Mouse (Mus musculus) ES-E14 (cell line): ENCODE data around the gene Rgp1. TPM values are rescaled to one million over a fixed set of nuclear protein-coding genes. Genes with fewer than 3 reads are reported as not detected.

Experiments
- DNase-seq: peaks from one replicate; pipeline ENCODE4 v3.0.0-alpha.2; 2013; ENCODE audit warnings: low read depth, low spot score
- H3K27ac ChIP-seq: 2 replicates; pipeline ENCODE4 v1.5.1; 2012; ENCODE audit warnings: low read depth, mild to moderate bottlenecking, low read length, moderate library complexity, mixed read lengths; ENCODE audit not compliant: poor library complexity, insufficient read depth, severe bottlenecking
- H3K36me3 ChIP-seq: 2 replicates; pipeline ENCODE4 v1.6.1; 2012; ENCODE audit warnings: mild to moderate bottlenecking, low read length, moderate library complexity, mixed read lengths; ENCODE audit not compliant: control insufficient read depth, poor library complexity, insufficient read depth, severe bottlenecking
- H3K4me1 ChIP-seq, 2 experiments: fragments of 150-350 bp in 1 of 2; sonication (generic) in 1 of 2; 2 replicates each; pipeline ENCODE4 v1.6.1; 2012; ENCODE audit warnings: low read length in 2 of 2, mild to moderate bottlenecking in 1 of 2, mixed read lengths in 1 of 2; ENCODE audit not compliant: control insufficient read depth in 2 of 2, insufficient read depth in 2 of 2, poor library complexity in 1 of 2
- H3K4me3 ChIP-seq, 2 experiments: fragments of 150-350 bp in 1 of 2; sonication (generic) in 1 of 2; 2 replicates each; pipeline ENCODE4 v1.5.1; 2012; ENCODE audit warnings: low read length in 2 of 2, low read depth in 1 of 2, mild to moderate bottlenecking in 1 of 2, mixed read lengths in 1 of 2; ENCODE audit not compliant: insufficient read depth in 1 of 2, poor library complexity in 1 of 2, severe bottlenecking in 1 of 2
- H3K9ac ChIP-seq: 2 replicates; pipeline ENCODE4 v1.6.1; 2012; ENCODE audit warnings: low read depth, mild to moderate bottlenecking, low read length, mixed read lengths; ENCODE audit not compliant: poor library complexity, insufficient read depth, severe bottlenecking
- H3K9me3 ChIP-seq: fragments of 150-350 bp; sonication (generic); 2 replicates; pipeline ENCODE4 v1.6.1; 2012; ENCODE audit warnings: low read depth, mild to moderate bottlenecking, low read length; ENCODE audit not compliant: control insufficient read depth, insufficient read depth
- CHD2 ChIP-seq: IDR thresholded peaks from 2 replicates; pipeline ENCODE4 v1.6.1; 2014; ENCODE audit warnings: mild to moderate bottlenecking, low read depth, low read length, inconsistent platforms
- HCFC1 ChIP-seq: IDR thresholded peaks from 2 replicates; pipeline ENCODE4 v1.6.1; 2012; ENCODE audit warnings: low read length, inconsistent platforms, borderline replicate concordance; ENCODE audit not compliant: insufficient read depth
- MAFK ChIP-seq: IDR thresholded peaks from 2 replicates; pipeline ENCODE4 v1.6.1; 2014; ENCODE audit warnings: mild to moderate bottlenecking, low read depth, low read length, inconsistent platforms; ENCODE audit not compliant: insufficient read depth
- ZC3H11A ChIP-seq: IDR thresholded peaks from 2 replicates; pipeline ENCODE4 v1.6.1; 2012; ENCODE audit warnings: low read depth, mild to moderate bottlenecking, inconsistent platforms, low read length, borderline replicate concordance
- ZNF384 ChIP-seq: IDR thresholded peaks from 2 replicates; pipeline ENCODE4 v1.6.1; 2012; ENCODE audit warnings: low read depth, low read length, inconsistent platforms
- in situ Hi-C, 2 experiments: fragments of 600-800 bp; cut with MboI; formaldehyde crosslinking; loops; one replicate each; pipeline ENCODE4 v1.15.1; 2025; ENCODE audit warnings: low sequenced_read_pairs in 2 of 2, inconsistent platforms in 1 of 2; ENCODE audit not compliant: unreplicated experiment in 2 of 2
- total RNA-seq: library from RNA; depleted of rRNA; stranded (reverse); fragments of 300-350 nt; gene quantifications from 2 replicates; pipeline ENCODE4 v1.2.3, GENCODE M21; 2012; rRNA removed

Rgp1 gene
- total RNA-seq = 27.1 and 37.6 TPM in 2 replicates

GRCm38 (mm10) chr4:43578376-43579204 is at the start of gene Rgp1, which contains the start of gene Gba2:
Gene Rgp1 (plus strand): TSS chr4:43578715.
Gene Gba2 (minus strand): TSS chr4:43578873.
- Histone ChIP-seq H3K9me3 (no peaks in the 10 kb centered on the region), H3K4me3 (peak within 1 kb of the TSS; percentile 78 to 100), H3K9ac (peak within 1 kb of the TSS; percentile 80), H3K36me3 (peaks cover 18% of the 10 kb centered on the region; the same call in 1 of the 2 replicates), H3K27ac (no peak within 1 kb of the TSS), H3K4me1 (peaks cover 3 to 5% of the 10 kb centered on the region in 2 experiments; a peak in 3 of 4 replicates)
- in situ Hi-C loops = no loop called here
- peak; percentile 81 for DNase-seq
- TF ChIP-seq CHD2 (no peak), HCFC1 (0 out of 2 replicates have a peak, but pooled peaks have one; percentile 32)

GRCm38 (mm10) chr4:43530081-43530501 is 48.4 kb upstream of the Rgp1 start:
- Histone ChIP-seq H3K4me3 (no peak overlapping the region), H3K36me3 (peaks cover 34% of the 10 kb centered on the region), H3K9me3 (no peaks in the 10 kb centered on the region), H3K9ac (no peak overlapping the region), H3K4me1 (peaks cover 4 to 7% of the 10 kb centered on the region in 2 experiments; a peak in 2 of 4 replicates), H3K27ac (no peak overlapping the region)
- in situ Hi-C loops = no loop called here
- TF ChIP-seq ZC3H11A = no peak
- no peak for TF ChIP-seq CHD2
- TF ChIP-seq HCFC1 = no peak
- TF ChIP-seq MAFK = no peak
- TF ChIP-seq ZNF384 = no peak
- DNase-seq = no peak

GRCm38 (mm10) chr4:43530581-43530980 is 47.9 kb upstream of the Rgp1 start:
- Histone ChIP-seq H3K4me3 (no peak overlapping the region), H3K27ac (no peak overlapping the region), H3K9ac (no peak overlapping the region), H3K4me1 (peaks cover 4 to 11% of the 10 kb centered on the region in 2 experiments; a peak in 2 of 4 replicates), H3K9me3 (no peaks in the 10 kb centered on the region), H3K36me3 (peaks cover 39% of the 10 kb centered on the region)
- in situ Hi-C loops = no loop called here
- DNase-seq = peak; percentile 66
- no peak for TF ChIP-seq ZNF384
- no peak for TF ChIP-seq MAFK
- TF ChIP-seq ZC3H11A = no peak
- TF ChIP-seq HCFC1 = no peak
- no peak for TF ChIP-seq CHD2

- H3K9me3 ChIP-seq = no peaks in the 10 kb centered on the region
- H3K9ac ChIP-seq = no peak overlapping the region
- DNase-seq = no peak
- no peak overlapping the region for H3K27ac ChIP-seq
- TF ChIP-seq MAFK = no peak
- TF ChIP-seq HCFC1 = no peak
- TF ChIP-seq ZNF384 = no peak
- no peak for TF ChIP-seq CHD2
- no peak for TF ChIP-seq ZC3H11A
- in situ Hi-C loops = no loop called here
- H3K4me3 ChIP-seq = no peak overlapping the region
- peaks cover 64% of the 10 kb centered on the region for H3K36me3 ChIP-seq
- peaks cover 4 to 12% of the 10 kb centered on the region in 2 experiments; a peak in 2 of 4 replicates for H3K4me1 ChIP-seq
Measured at GRCm38 (mm10) chr4:43533270-43533669, 45.2 kb upstream of the Rgp1 start.

- Histone ChIP-seq H3K9ac (no peak overlapping the region), H3K9me3 (peaks cover 7% of the 10 kb centered on the region; the same call in 1 of the 2 replicates), H3K36me3 (peaks cover 87% of the 10 kb centered on the region), H3K27ac (no peak overlapping the region), H3K4me1 (peaks cover 4 to 12% of the 10 kb centered on the region in 2 experiments; a peak in 2 of 4 replicates), H3K4me3 (no peak overlapping the region)
- TF ChIP-seq CHD2 = no peak
- no peak for TF ChIP-seq ZNF384
- TF ChIP-seq ZC3H11A = no peak
- in situ Hi-C loops = no loop called here
- no peak for DNase-seq
Measured at GRCm38 (mm10) chr4:43535628-43536027, 42.9 kb upstream of the Rgp1 start.
